Mouse (Mus musculus): ENCODE measurements around the gene AY358078. TPM values are rescaled to one million over a fixed set of nuclear protein-coding genes. Genes with fewer than 3 reads are reported as not detected.
"Not testable (repeated sequence)": the region's sequence is repeated elsewhere in the genome, so short reads cannot be mapped to it uniquely, and the experiment has no call there.

Gene AY358078
- total and polyA plus RNA-seq, 2 experiments from 2014 or later = not detected

- H3K36me3 ChIP-seq (ENCODE audit: insufficient read depth) = no peaks in the 10 kb centered on the region
- no peak overlapping the region for H3K4me2 ChIP-seq (ENCODE audit: low read depth)
- ATAC-seq (no peak), DNase-seq (no peak)
- no peak overlapping the region for H3K4me3 ChIP-seq (ENCODE audit: low read depth, low read length)
- TF ChIP-seq CTCF (IDR thresholded peaks at IDR 0.05; ENCODE audit: low read depth) = no peak
- no peaks in the 10 kb centered on the region for H3K9me3 ChIP-seq (ENCODE audit: low read length)
- H3K4me1 ChIP-seq (ENCODE audit: insufficient read depth) = no peaks in the 10 kb centered on the region
- no peak overlapping the region for H3K9ac ChIP-seq
- WGBS = 87% methylated on average over 2 of the region's 2 CpGs
- H3K27me3 ChIP-seq (ENCODE audit: insufficient read depth, low read length) = no peaks in the 10 kb centered on the region
- no peak overlapping the region for H3K27ac ChIP-seq (ENCODE audit: low read depth, low read length)
These were observed 42.9 kb downstream of the AY358078 start for GRCm38 (mm10) chr14:51842781-51843180.

- Histone ChIP-seq H3K4me2 (ENCODE audit: low read depth) (no peak overlapping the region), H3K36me3 (ENCODE audit: insufficient read depth) (no peaks in the 10 kb centered on the region), H3K4me1 (ENCODE audit: insufficient read depth) (no peaks in the 10 kb centered on the region), H3K4me3 (ENCODE audit: low read depth, low read length) (no peak overlapping the region), H3K9ac (no peak overlapping the region), H3K9me3 (ENCODE audit: low read length) (no peaks in the 10 kb centered on the region), H3K27me3 (ENCODE audit: insufficient read depth, low read length) (no peaks in the 10 kb centered on the region), H3K27ac (ENCODE audit: low read depth, low read length) (no peak overlapping the region)
- no peak for DNase-seq
- ATAC-seq = no peak
- TF ChIP-seq CTCF (IDR thresholded peaks at IDR 0.05; ENCODE audit: low read depth) = no peak
These were observed 44.0 kb downstream of the AY358078 start for GRCm38 (mm10) chr14:51843882-51844281.

- Histone ChIP-seq H3K9ac (no peak overlapping the region), H3K9me3 (ENCODE audit: low read length) (no peaks in the 10 kb centered on the region), H3K4me3 (ENCODE audit: low read depth, low read length) (no peak overlapping the region), H3K27ac (ENCODE audit: low read depth, low read length) (no peak overlapping the region), H3K36me3 (ENCODE audit: insufficient read depth) (no peaks in the 10 kb centered on the region), H3K4me1 (ENCODE audit: insufficient read depth) (no peaks in the 10 kb centered on the region), H3K27me3 (ENCODE audit: insufficient read depth, low read length) (no peaks in the 10 kb centered on the region), H3K4me2 (ENCODE audit: low read depth) (no peak overlapping the region)
- DNase-seq (no peak), ATAC-seq (no peak)
- WGBS = 65% methylated on average over 3 of the region's 3 CpGs
- TF ChIP-seq CTCF (IDR thresholded peaks at IDR 0.05; ENCODE audit: low read depth) = no peak
These were observed 46.7 kb downstream of the AY358078 start for GRCm38 (mm10) chr14:51846566-51846965.

GRCm38 (mm10) chr14:51851006-51851405 lies 51.2 kb downstream of the AY358078 start:
- peak; percentile 40; the same call in 1 of the 2 replicates for TF ChIP-seq CTCF (IDR thresholded peaks at IDR 0.05; ENCODE audit: low read depth)
- not testable (repeated sequence) for H3K27ac ChIP-seq (ENCODE audit: low read depth, low read length); H3K36me3 ChIP-seq (ENCODE audit: insufficient read depth); H3K4me2 ChIP-seq (ENCODE audit: low read depth); H3K4me3 ChIP-seq (ENCODE audit: low read depth, low read length); H3K27me3 ChIP-seq (ENCODE audit: insufficient read depth, low read length); H3K9ac ChIP-seq; H3K9me3 ChIP-seq (ENCODE audit: low read length); H3K4me1 ChIP-seq (ENCODE audit: insufficient read depth)
- 36% methylated on average over 3 of the region's 3 CpGs for WGBS
- DNase-seq = peak; percentile 3
- 0 out of 2 replicates have a peak, but pooled peaks have one; percentile 32 for ATAC-seq

- Histone ChIP-seq H3K27me3 (ENCODE audit: insufficient read depth, low read length) (no peaks in the 10 kb centered on the region), H3K4me2 (ENCODE audit: low read depth) (no peak within 1 kb of the TSS), H3K36me3 (ENCODE audit: insufficient read depth) (no peaks in the 10 kb centered on the region), H3K27ac (ENCODE audit: low read depth, low read length) (no peak within 1 kb of the TSS), H3K9me3 (ENCODE audit: low read length) (no peaks in the 10 kb centered on the region), H3K9ac (no peak within 1 kb of the TSS), H3K4me3 (ENCODE audit: low read depth, low read length) (no peak within 1 kb of the TSS), H3K4me1 (ENCODE audit: insufficient read depth) (no peaks in the 10 kb centered on the region)
- TF ChIP-seq CTCF (IDR thresholded peaks at IDR 0.05; ENCODE audit: low read depth) = no peak
- DNase-seq (no peak), ATAC-seq (no peak)
These were observed 53.6 kb downstream of the AY358078 start, which contains the start of gene Ear6 for GRCm38 (mm10) chr14:51853399-51853798. Gene Ear6 (plus strand): TSS chr14:51853699.

- not testable (repeated sequence) for H3K27ac ChIP-seq (ENCODE audit: low read depth, low read length); H3K27me3 ChIP-seq (ENCODE audit: insufficient read depth, low read length); H3K36me3 ChIP-seq (ENCODE audit: insufficient read depth); H3K9ac ChIP-seq; ATAC-seq; H3K9me3 ChIP-seq (ENCODE audit: low read length); H3K4me1 ChIP-seq (ENCODE audit: insufficient read depth); H3K4me3 ChIP-seq (ENCODE audit: low read depth, low read length); H3K4me2 ChIP-seq (ENCODE audit: low read depth); DNase-seq
- WGBS = 83% methylated on average over 7 of the region's 7 CpGs
These were observed 55.4 kb downstream of the AY358078 start for GRCm38 (mm10) chr14:51855280-51855679.

- peak; percentile 53 for TF ChIP-seq CTCF (IDR thresholded peaks at IDR 0.05; ENCODE audit: low read depth)
- H3K9me3 ChIP-seq (ENCODE audit: low read length); H3K27ac ChIP-seq (ENCODE audit: low read depth, low read length); H3K4me2 ChIP-seq (ENCODE audit: low read depth); H3K9ac ChIP-seq; H3K4me3 ChIP-seq (ENCODE audit: low read depth, low read length); H3K4me1 ChIP-seq (ENCODE audit: insufficient read depth); H3K27me3 ChIP-seq (ENCODE audit: insufficient read depth, low read length); H3K36me3 ChIP-seq (ENCODE audit: insufficient read depth): not testable (repeated sequence)
- WGBS = 17% methylated on average over 1 of the region's 1 CpGs
- ATAC-seq (0 out of 2 replicates have a peak, but pooled peaks have one; percentile 56), DNase-seq (peak; percentile 13)
These were observed 63.8 kb downstream of the AY358078 start for GRCm38 (mm10) chr14:51863603-51864002.

- WGBS = 76% methylated on average over 2 of the region's 2 CpGs
These were observed 70.9 kb downstream of the AY358078 start for GRCm38 (mm10) chr14:51870756-51871155.

More at GRCm38 (mm10) chr14:51870756-51871155, 70.9 kb downstream of the AY358078 start:
- Histone ChIP-seq H3K9ac (no peak overlapping the region), H3K27me3 (ENCODE audit: insufficient read depth, low read length) (no peaks in the 10 kb centered on the region), H3K4me2 (ENCODE audit: low read depth) (no peak overlapping the region), H3K4me3 (ENCODE audit: low read depth, low read length) (no peak overlapping the region), H3K4me1 (ENCODE audit: insufficient read depth) (no peaks in the 10 kb centered on the region), H3K36me3 (ENCODE audit: insufficient read depth) (no peaks in the 10 kb centered on the region), H3K27ac (ENCODE audit: low read depth, low read length) (no peak overlapping the region), H3K9me3 (ENCODE audit: low read length) (no peaks in the 10 kb centered on the region)
- DNase-seq (no peak), ATAC-seq (no peak)
- no peak for TF ChIP-seq CTCF (IDR thresholded peaks at IDR 0.05; ENCODE audit: low read depth)

All from forebrain, postnatal 0 days (tissue).